Mouse (Mus musculus) erythroblast, adult 5-6 weeks (primary cell): ENCODE data around the gene Pcgf2. TPM values are rescaled to one million over a fixed set of nuclear protein-coding genes. Genes with fewer than 3 reads are reported as not detected.
A peak's percentile ranks its signal among the peaks of the same experiment; 100 is the strongest.

Experiments used
- ATAC-seq: replicated peaks from 2 replicates; pipeline ENCODE4 v1.8.0; 2016; ENCODE audit warnings: moderate number of reproducible peaks, mild to moderate bottlenecking, moderate TSS enrichment, inconsistent platforms; ENCODE audit not compliant: poor library complexity, low FRiP score, severe bottlenecking
- total RNA-seq, 2 experiments: library from RNA; stranded (forward) in 1 of 2; stranded (reverse) in 1 of 2; fragments of 150-400 nt in 1 of 2; fragments of 200-764, 138-1000 nt in 1 of 2; gene quantifications; 2 replicates each; pipeline versions ENCODE4 v1.2.3 to v1.2.4; 2015 to 2017; ENCODE audit warnings: low replicate concordance in 2 of 2

Gene Pcgf2
- total RNA-seq, 2 experiments from 2014 or later: 0.77 TPM; not detected in 1

GRCm38 (mm10) chr11:97697199-97697890 is 3.0 kb downstream of the Pcgf2 start:
- ATAC-seq: no peak

- ATAC-seq: no peak
Measured at GRCm38 (mm10) chr11:97696669-97697068, 3.6 kb downstream of the Pcgf2 start.

- ATAC-seq: no peak
Measured at GRCm38 (mm10) chr11:97695712-97696401, 4.4 kb downstream of the Pcgf2 start.

- ATAC-seq: no peak
Measured at GRCm38 (mm10) chr11:97694921-97695711, 5.2 kb downstream of the Pcgf2 start.

- ATAC-seq: no peak
Measured at GRCm38 (mm10) chr11:97694435-97694834, 5.9 kb downstream of the Pcgf2 start.

GRCm38 (mm10) chr11:97689861-97690260 is 10.4 kb downstream of the Pcgf2 start:
- peak; percentile 41; the same call in 1 of the 2 replicates for ATAC-seq

GRCm38 (mm10) chr11:97687061-97687460 is 13.2 kb downstream of the Pcgf2 start:
- ATAC-seq: no peak

GRCm38 (mm10) chr11:97686322-97686908 is 13.9 kb downstream of the Pcgf2 start:
- ATAC-seq: no peak

- 0 out of 2 replicates have a peak, but pooled peaks have one; percentile 42 for ATAC-seq
Measured at GRCm38 (mm10) chr11:97685613-97686321, 14.5 kb downstream of the Pcgf2 start, which contains the start of gene Cisd3. Cisd3 (plus strand) TSS chr11:97685826.

- no peak for ATAC-seq
Measured at GRCm38 (mm10) chr11:97684766-97685165, 15.5 kb downstream of the Pcgf2 start.

GRCm38 (mm10) chr11:97684063-97684680 is 16.1 kb downstream of the Pcgf2 start:
- ATAC-seq: no peak

GRCm38 (mm10) chr11:97682504-97683055 is 17.7 kb downstream of the Pcgf2 start:
- no peak for ATAC-seq

GRCm38 (mm10) chr11:97680430-97680829 is 19.9 kb downstream of the Pcgf2 start:
- no peak for ATAC-seq

- no peak for ATAC-seq
Measured at GRCm38 (mm10) chr11:97678301-97678700, 22.0 kb downstream of the Pcgf2 start.

- ATAC-seq: no peak
Measured at GRCm38 (mm10) chr11:97677842-97678241, 22.5 kb downstream of the Pcgf2 start.

- no peak for ATAC-seq
Measured at GRCm38 (mm10) chr11:97677381-97677780, 22.9 kb downstream of the Pcgf2 start.

- no peak for ATAC-seq
Measured at GRCm38 (mm10) chr11:97676050-97676754, 24.1 kb downstream of the Pcgf2 start.

- no peak for ATAC-seq
Measured at GRCm38 (mm10) chr11:97673148-97673547, 27.1 kb downstream of the Pcgf2 start.
